10 mouse cellular contexts compared by ENCODE assay signal in genomic region chr9:45952890-45953289, GRCm38 (mm10). TPM values are rescaled to one million over a fixed set of nuclear protein-coding genes. Genes with fewer than 3 reads are reported as not detected.
A peak's percentile ranks its signal among the peaks of the same experiment; 100 is the strongest.
DNase-seq lines count a peak whose midpoint lies in the region; ATAC-seq and TF ChIP-seq lines count a peak whose summit lies in the region.
"Had no signal": no experiment of that assay in that cellular context is flagged by ENCODE, and none has a peak within 500 bp of the region (broad histone marks: within the 10 kb centered on the region; RNA-seq: fewer than 3 reads in every experiment).

No protein-coding gene starts in this region.

- no peak for TF ChIP-seq CTCF in liver, adult 2 months (IDR thresholded peaks at IDR 0.05; ENCODE audit: low read depth, low read length)
- no peak for TF ChIP-seq CTCF in embryonic fibroblast, embryonic 13.5 days (IDR thresholded peaks at IDR 0.05; ENCODE audit: borderline replicate concordance, insufficient read depth, low read length)

- ATAC-seq in forebrain, embryonic 11.5 days (replicated peaks; ENCODE audit: low FRiP score): no peak
- ATAC-seq in liver, embryonic 16.5 days (ENCODE audit: low read depth): no peak

- no peak overlapping the region for H3K4me2 ChIP-seq in forebrain, embryonic 11.5 days (ENCODE audit: low read depth, low read length, severe bottlenecking)
- peak overlapping the region; percentile 79; the same call in 1 of the 2 replicates for H3K4me2 ChIP-seq in liver, embryonic 16.5 days (ENCODE audit: low read depth, low read length)

- H3K36me3 ChIP-seq in forebrain, embryonic 10.5 days (replicated peaks): peaks cover 36% of the 10 kb centered on the region
- no peaks in the 10 kb centered on the region; the same call in 1 of the 2 replicates for H3K36me3 ChIP-seq in forebrain, embryonic 11.5 days (ENCODE audit: control insufficient read depth, insufficient read depth, low read length)
- peaks cover 38% of the 10 kb centered on the region for H3K36me3 ChIP-seq in liver, adult 2 months (ENCODE audit: control insufficient read depth, insufficient read depth, low read length)
- peaks cover 23% of the 10 kb centered on the region for H3K36me3 ChIP-seq in liver, embryonic 16.5 days (ENCODE audit: control insufficient read depth, insufficient read depth)

- H3K4me3 ChIP-seq in forebrain, embryonic 10.5 days: peak overlapping the region; percentile 71; the same call in 1 of the 2 replicates
- no peak overlapping the region for H3K4me3 ChIP-seq in forebrain, embryonic 11.5 days (ENCODE audit: low read depth, low read length)
- peak overlapping the region; percentile 94; the same call in 1 of the 2 replicates for H3K4me3 ChIP-seq in liver, adult 2 months (ENCODE audit: insufficient read depth, low read depth, low read length)
- H3K4me3 ChIP-seq in embryonic fibroblast, embryonic 13.5 days (ENCODE audit: insufficient read depth, low read length): peak overlapping the region; percentile 66; the same call in 1 of the 2 replicates
- peak overlapping the region; percentile 85; the same call in 1 of the 2 replicates for H3K4me3 ChIP-seq in liver, embryonic 16.5 days (ENCODE audit: low read depth, low read length)

- H3K27ac ChIP-seq in forebrain, embryonic 10.5 days: no peak overlapping the region
- H3K27ac ChIP-seq in forebrain, embryonic 11.5 days (ENCODE audit: low read depth, low read length): no peak overlapping the region
- no peak overlapping the region for H3K27ac ChIP-seq in liver, adult 2 months (replicated peaks; ENCODE audit: insufficient read depth, low read depth, low read length)
- H3K27ac ChIP-seq in embryonic fibroblast, embryonic 13.5 days (ENCODE audit: insufficient read depth, low read length): no peak overlapping the region
- no peak overlapping the region for H3K27ac ChIP-seq in liver, embryonic 16.5 days (ENCODE audit: low read length)

- no peaks in the 10 kb centered on the region for H3K9me3 ChIP-seq in forebrain, embryonic 10.5 days
- no peaks in the 10 kb centered on the region for H3K9me3 ChIP-seq in forebrain, embryonic 11.5 days (ENCODE audit: control insufficient read depth, low read length)
- no peaks in the 10 kb centered on the region for H3K9me3 ChIP-seq in liver, embryonic 16.5 days (replicated peaks; ENCODE audit: control insufficient read depth, low read length)

- intact Hi-C loops in left cerebral cortex, postnatal 14 days (cut with DNase I): no loop called here

- peaks cover 22% of the 10 kb centered on the region; the same call in 1 of the 2 replicates for H3K79me2 ChIP-seq in liver, adult 2 months (ENCODE audit: control insufficient read depth, insufficient read depth, low read length)

- 85% methylated on average over 7 of the region's 7 CpGs for WGBS in forebrain, embryonic 10.5 days
- WGBS in forebrain, embryonic 11.5 days: 77% methylated on average over 7 of the region's 7 CpGs
- WGBS in liver, adult 2 months: 78% methylated on average over 7 of the region's 7 CpGs
- WGBS in liver, embryonic 16.5 days (ENCODE audit: insufficient replicate concordance): 74% methylated on average over 7 of the region's 7 CpGs

- DNase-seq in forebrain, embryonic 10.5 days (ENCODE audit: extremely low spot score, low spot score): no peak
- DNase-seq in forebrain, embryonic 11.5 days (ENCODE audit: low spot score): no peak
- DNase-seq in liver, adult 2 months (ENCODE audit: extremely low read depth, low read depth, low spot score): no peak
- DNase-seq in liver: no peak
- no peak for DNase-seq in left cerebral cortex, postnatal 14 days (ENCODE audit: low spot score in 2 of 2)
- no peak for DNase-seq in adrenal gland, postnatal 14 days
- DNase-seq: gastrocnemius, postnatal 36 days; retina, postnatal 1 day had no signal

- no peaks in the 10 kb centered on the region for H3K27me3 ChIP-seq in forebrain, embryonic 10.5 days (ENCODE audit: poor library complexity, severe bottlenecking)
- H3K27me3 ChIP-seq in forebrain, embryonic 11.5 days (ENCODE audit: control insufficient read depth, insufficient read depth, low read length): no peaks in the 10 kb centered on the region
- H3K27me3 ChIP-seq in liver, adult 2 months (ENCODE audit: control insufficient read depth, insufficient read depth, low read length): no peaks in the 10 kb centered on the region
- no peaks in the 10 kb centered on the region for H3K27me3 ChIP-seq in liver, embryonic 16.5 days (ENCODE audit: control insufficient read depth, insufficient read depth, low read depth, low read length)

- no peak for TF ChIP-seq POLR2A in liver, adult 2 months (IDR thresholded peaks at IDR 0.05; ENCODE audit: extremely low read depth, insufficient read depth, low read length)
- no peak for TF ChIP-seq POLR2A in embryonic fibroblast, embryonic 13.5 days (IDR thresholded peaks at IDR 0.05; ENCODE audit: low read depth, low read length)

- no peak overlapping the region; the same call in 1 of the 2 replicates for H3K9ac ChIP-seq in forebrain, embryonic 11.5 days (ENCODE audit: low read length)
- peak overlapping the region; percentile 55; the same call in 1 of the 2 replicates for H3K9ac ChIP-seq in liver, adult 2 months (ENCODE audit: low read depth, low read length)
- peak overlapping the region; percentile 21; the same call in 1 of the 2 replicates for H3K9ac ChIP-seq in liver, embryonic 16.5 days (ENCODE audit: low read depth, low read length)

- H3K4me1 ChIP-seq in forebrain, embryonic 10.5 days: peaks cover 43% of the 10 kb centered on the region
- peaks cover 11% of the 10 kb centered on the region; the same call in 1 of the 2 replicates for H3K4me1 ChIP-seq in forebrain, embryonic 11.5 days (replicated peaks; ENCODE audit: control insufficient read depth, insufficient read depth, low read length)
- H3K4me1 ChIP-seq in liver, adult 2 months (ENCODE audit: control insufficient read depth, insufficient read depth, low read length): peaks cover 12% of the 10 kb centered on the region
- no peaks in the 10 kb centered on the region; the same call in 1 of the 2 replicates for H3K4me1 ChIP-seq in embryonic fibroblast, embryonic 13.5 days (ENCODE audit: control insufficient read depth, insufficient read depth, low read length)
- H3K4me1 ChIP-seq in liver, embryonic 16.5 days (ENCODE audit: control insufficient read depth, low read depth, low read length): peaks cover 23% of the 10 kb centered on the region

RNA-seq across cellular contexts. Expression of gene Sidt2, which starts 2.2 kb away (rescaled TPM):
- polyA plus RNA-seq in forebrain, embryonic 10.5 days (2016; fragmentation: Nextera tagmentation; extraction: Ambion mirVana): 23.8 and 24.6 TPM in 2 replicates
- 21.2 and 28.5 TPM in 2 replicates for polyA plus RNA-seq in forebrain, embryonic 11.5 days (2014; fragmentation: Nextera tagmentation; extraction: Ambion mirVana)
- 48.9 and 60.9 TPM in 2 replicates for total RNA-seq in liver, adult 2 months (2014; rRNA removed)
- polyA plus RNA-seq in liver, adult 2 months (2012; rRNA removed): 330 and 511 TPM in 2 replicates
- polyA plus RNA-seq in embryonic fibroblast, embryonic 13.5 days (2011; ENCODE audit: insufficient read length, low read depth, missing spikeins): 153 and 185 TPM in 2 replicates
- polyA plus RNA-seq in liver, embryonic 16.5 days (2015; fragmentation: Nextera tagmentation; extraction: Ambion mirVana): 18.5 and 20.5 TPM in 2 replicates
- total RNA-seq in left cerebral cortex, postnatal 14 days (2021): 100 to 1,000 TPM; 112 to 116 TPM
- 177 and 178 TPM in 2 replicates for total RNA-seq in adrenal gland, postnatal 14 days (2021)

RNA-seq across cellular contexts. Expression of gene Tagln, which starts 17.0 kb away (rescaled TPM):
- 18.6 and 20.7 TPM in 2 replicates for polyA plus RNA-seq in forebrain, embryonic 10.5 days (2016; fragmentation: Nextera tagmentation; extraction: Ambion mirVana)
- polyA plus RNA-seq in forebrain, embryonic 11.5 days (2014; fragmentation: Nextera tagmentation; extraction: Ambion mirVana): 22.0 and 26.5 TPM in 2 replicates
- total RNA-seq in liver, adult 2 months (2014; rRNA removed): 5.3 and 5.4 TPM in 2 replicates
- 6.3 and 7.2 TPM in 2 replicates for polyA plus RNA-seq in liver, adult 2 months (2012; rRNA removed)
- 1,824 and 2,709 TPM in 2 replicates for polyA plus RNA-seq in embryonic fibroblast, embryonic 13.5 days (2011; ENCODE audit: insufficient read length, low read depth, missing spikeins)
- 6.2 and 9.5 TPM in 2 replicates for polyA plus RNA-seq in liver, embryonic 16.5 days (2015; fragmentation: Nextera tagmentation; extraction: Ambion mirVana)
- total RNA-seq in left cerebral cortex, postnatal 14 days (2021): 10 to 100 TPM; 13.1 to 16.2 TPM
- total RNA-seq in adrenal gland, postnatal 14 days (2021): 57.9 and 85.1 TPM in 2 replicates

RNA-seq across cellular contexts. Expression of gene Rnf214, which starts 46.2 kb away (rescaled TPM):
- 57.9 and 65.5 TPM in 2 replicates for polyA plus RNA-seq in forebrain, embryonic 10.5 days (2016; fragmentation: Nextera tagmentation; extraction: Ambion mirVana)
- 80.6 and 90.6 TPM in 2 replicates for polyA plus RNA-seq in forebrain, embryonic 11.5 days (2014; fragmentation: Nextera tagmentation; extraction: Ambion mirVana)
- 16.3 and 18.5 TPM in 2 replicates for total RNA-seq in liver, adult 2 months (2014; rRNA removed)
- 11.2 and 12.4 TPM in 2 replicates for polyA plus RNA-seq in liver, adult 2 months (2012; rRNA removed)
- 39.7 and 43.6 TPM in 2 replicates for polyA plus RNA-seq in embryonic fibroblast, embryonic 13.5 days (2011; ENCODE audit: insufficient read length, low read depth, missing spikeins)
- polyA plus RNA-seq in liver, embryonic 16.5 days (2015; fragmentation: Nextera tagmentation; extraction: Ambion mirVana): 15.0 and 16.0 TPM in 2 replicates
- total RNA-seq in left cerebral cortex, postnatal 14 days (2021): 10 to 100 TPM; 74.5 to 75.5 TPM
- total RNA-seq in adrenal gland, postnatal 14 days (2021): 39.0 and 40.0 TPM in 2 replicates

RNA-seq across cellular contexts. Expression of gene Pcsk7, which starts 46.6 kb away (rescaled TPM):
- polyA plus RNA-seq in forebrain, embryonic 10.5 days (2016; fragmentation: Nextera tagmentation; extraction: Ambion mirVana): 17.8 TPM in 2 replicates
- polyA plus RNA-seq in forebrain, embryonic 11.5 days (2014; fragmentation: Nextera tagmentation; extraction: Ambion mirVana): 17.9 and 18.8 TPM in 2 replicates
- total RNA-seq in liver, adult 2 months (2014; rRNA removed): 26.7 and 29.3 TPM in 2 replicates
- polyA plus RNA-seq in liver, adult 2 months (2012; rRNA removed): 19.0 and 27.7 TPM in 2 replicates
- polyA plus RNA-seq in embryonic fibroblast, embryonic 13.5 days (2011; ENCODE audit: insufficient read length, low read depth, missing spikeins): 19.6 and 24.0 TPM in 2 replicates
- 7.2 and 8.4 TPM in 2 replicates for polyA plus RNA-seq in liver, embryonic 16.5 days (2015; fragmentation: Nextera tagmentation; extraction: Ambion mirVana)
- 10 to 100 TPM; 19.7 to 20.3 TPM for total RNA-seq in left cerebral cortex, postnatal 14 days (2021)
- 26.6 and 28.4 TPM in 2 replicates for total RNA-seq in adrenal gland, postnatal 14 days (2021)

RNA-seq across cellular contexts. Expression of gene Pafah1b2, which starts 59.6 kb away (rescaled TPM):
- 279 and 288 TPM in 2 replicates for polyA plus RNA-seq in forebrain, embryonic 10.5 days (2016; fragmentation: Nextera tagmentation; extraction: Ambion mirVana)
- polyA plus RNA-seq in forebrain, embryonic 11.5 days (2014; fragmentation: Nextera tagmentation; extraction: Ambion mirVana): 274 and 277 TPM in 2 replicates
- total RNA-seq in liver, adult 2 months (2014; rRNA removed): 14.6 and 14.8 TPM in 2 replicates
- polyA plus RNA-seq in liver, adult 2 months (2012; rRNA removed): 12.0 and 14.2 TPM in 2 replicates
- polyA plus RNA-seq in embryonic fibroblast, embryonic 13.5 days (2011; ENCODE audit: insufficient read length, low read depth, missing spikeins): 179 and 182 TPM in 2 replicates
- polyA plus RNA-seq in liver, embryonic 16.5 days (2015; fragmentation: Nextera tagmentation; extraction: Ambion mirVana): 57.6 and 63.3 TPM in 2 replicates
- 100 to 1,000 TPM; 212 to 230 TPM for total RNA-seq in left cerebral cortex, postnatal 14 days (2021)
- total RNA-seq in adrenal gland, postnatal 14 days (2021): 132 and 135 TPM in 2 replicates

Comparison
In these comparisons a context has a peak if more than half of its experiments do, and no peak if none do; other contexts are left out.
1. RNA of gene Tagln, which starts 17.0 kb away (polyA plus RNA-seq): 1,824 to 2,709 TPM in embryonic fibroblast, embryonic 13.5 days; 22.0 to 26.5 TPM in forebrain, embryonic 11.5 days, 18.6 to 20.7 TPM in forebrain, embryonic 10.5 days, 6.2 to 9.5 TPM in liver, embryonic 16.5 days and 6.3 to 7.2 TPM in liver, adult 2 months; every median in the first group is over 10 times any median in the second.